In genomic region chr5:105260673-105261072, GRCm38 (mm10) we compare ENCODE assay signal across 14 mouse cellular contexts. TPM values are rescaled to one million over a fixed set of nuclear protein-coding genes. Genes with fewer than 3 reads are reported as not detected.
"Had no signal": no experiment of that assay in that cellular context is flagged by ENCODE, and none has a peak within 500 bp of the region (broad histone marks: within the 10 kb centered on the region; RNA-seq: fewer than 3 reads in every experiment).

No protein-coding gene starts in this region.

RNA-seq across cellular contexts. Expression of gene Gbp10, which starts 21.3 kb away (rescaled TPM):
- total RNA-seq: granulocyte monocyte progenitor cell, adult 5-6 weeks had no signal
- polyA plus RNA-seq: embryonic facial prominence, embryonic 13.5 days; erythroblast, embryonic 14.5 days; forebrain, embryonic 10.5 days; forebrain, embryonic 11.5 days; forebrain, embryonic 12.5 days had no signal

RNA-seq across cellular contexts. Expression of gene Gm43302, which starts 32.8 kb away (rescaled TPM):
- total RNA-seq: forebrain, postnatal 0 days; gastrocnemius, postnatal 14 days; gastrocnemius, postnatal 4 days; granulocyte monocyte progenitor cell, adult 5-6 weeks; heart, adult 18-20 months had no signal
- polyA plus RNA-seq: embryonic facial prominence, embryonic 10.5 days; embryonic facial prominence, embryonic 11.5 days; embryonic facial prominence, embryonic 12.5 days; embryonic facial prominence, embryonic 13.5 days; erythroblast, embryonic 14.5 days; forebrain, embryonic 10.5 days; forebrain, embryonic 11.5 days; forebrain, embryonic 12.5 days; forebrain, embryonic 15.5 days; forebrain, postnatal 0 days had no signal

RNA-seq across cellular contexts. Expression of gene Gbp6, which starts 32.8 kb away (rescaled TPM):
- polyA plus RNA-seq: erythroblast, embryonic 14.5 days had no signal
